Mouse (Mus musculus): ENCODE measurements around the gene Ccn5. TPM values are rescaled to one million over a fixed set of nuclear protein-coding genes. Genes with fewer than 3 reads are reported as not detected.

Gene Ccn5
- polyA plus RNA-seq, 1 experiment from 2014 or later = 0.39 TPM

GRCm38 (mm10) chr2:163871266-163871665 is 50.6 kb downstream of the Ccn5 start:
- WGBS = 83% methylated on average over 4 of the region's 4 CpGs
- H3K27me3 ChIP-seq (ENCODE audit: insufficient read depth, low read length) = no peaks in the 10 kb centered on the region
- H3K4me2 ChIP-seq (replicated peaks; ENCODE audit: low read depth, low read length) = no peak overlapping the region
- ATAC-seq (ENCODE audit: low FRiP score, low TSS enrichment) = no peak
- no peaks in the 10 kb centered on the region for H3K9me3 ChIP-seq (ENCODE audit: low read length)
- no peak overlapping the region for H3K9ac ChIP-seq (replicated peaks; ENCODE audit: low read length)
- H3K4me3 ChIP-seq (ENCODE audit: low read length) = no peak overlapping the region
- H3K27ac ChIP-seq (ENCODE audit: low read length) = no peak overlapping the region
- no peaks in the 10 kb centered on the region for H3K36me3 ChIP-seq (ENCODE audit: insufficient read depth, low read length)
- no peaks in the 10 kb centered on the region for H3K4me1 ChIP-seq (ENCODE audit: insufficient read depth, low read length)

- H3K9me3 ChIP-seq (ENCODE audit: low read length) = no peaks in the 10 kb centered on the region
- H3K4me1 ChIP-seq (ENCODE audit: insufficient read depth, low read length) = no peaks in the 10 kb centered on the region
- H3K9ac ChIP-seq (replicated peaks; ENCODE audit: low read length) = no peak overlapping the region
- WGBS = 38% methylated on average over 3 of the region's 3 CpGs
- no peak overlapping the region for H3K27ac ChIP-seq (ENCODE audit: low read length)
- H3K36me3 ChIP-seq (ENCODE audit: insufficient read depth, low read length) = no peaks in the 10 kb centered on the region
- H3K27me3 ChIP-seq (ENCODE audit: insufficient read depth, low read length) = no peaks in the 10 kb centered on the region
- no peak for ATAC-seq (ENCODE audit: low FRiP score, low TSS enrichment)
- H3K4me2 ChIP-seq (replicated peaks; ENCODE audit: low read depth, low read length) = no peak overlapping the region
- no peak overlapping the region for H3K4me3 ChIP-seq (ENCODE audit: low read length)
Observed at GRCm38 (mm10) chr2:163871906-163872305, 51.2 kb downstream of the Ccn5 start.

GRCm38 (mm10) chr2:163874877-163875276 is 54.2 kb downstream of the Ccn5 start:
- no peak for ATAC-seq (ENCODE audit: low FRiP score, low TSS enrichment)
- H3K4me3 ChIP-seq (ENCODE audit: low read length) = no peak overlapping the region
- no peak overlapping the region for H3K9ac ChIP-seq (replicated peaks; ENCODE audit: low read length)
- H3K27ac ChIP-seq (ENCODE audit: low read length) = no peak overlapping the region
- H3K9me3 ChIP-seq (ENCODE audit: low read length) = no peaks in the 10 kb centered on the region
- no peaks in the 10 kb centered on the region for H3K27me3 ChIP-seq (ENCODE audit: insufficient read depth, low read length)
- no peaks in the 10 kb centered on the region for H3K36me3 ChIP-seq (ENCODE audit: insufficient read depth, low read length)
- 32% methylated on average over 5 of the region's 5 CpGs for WGBS
- H3K4me2 ChIP-seq (replicated peaks; ENCODE audit: low read depth, low read length) = no peak overlapping the region
- H3K4me1 ChIP-seq (ENCODE audit: insufficient read depth, low read length) = no peaks in the 10 kb centered on the region

- no peak overlapping the region for H3K27ac ChIP-seq (ENCODE audit: low read length)
- ATAC-seq (ENCODE audit: low FRiP score, low TSS enrichment) = no peak
- WGBS = 79% methylated on average over 7 of the region's 7 CpGs
Observed at GRCm38 (mm10) chr2:163875484-163875883, 54.8 kb downstream of the Ccn5 start.

GRCm38 (mm10) chr2:163876830-163877498 is 56.3 kb downstream of the Ccn5 start:
- WGBS = 75% methylated on average over 14 of the region's 14 CpGs
- no peaks in the 10 kb centered on the region for H3K9me3 ChIP-seq (ENCODE audit: low read length)
- H3K4me2 ChIP-seq (replicated peaks; ENCODE audit: low read depth, low read length) = no peak overlapping the region
- no peak overlapping the region for H3K9ac ChIP-seq (replicated peaks; ENCODE audit: low read length)
- no peaks in the 10 kb centered on the region for H3K27me3 ChIP-seq (ENCODE audit: insufficient read depth, low read length)
- H3K4me1 ChIP-seq (ENCODE audit: insufficient read depth, low read length) = no peaks in the 10 kb centered on the region
- ATAC-seq (ENCODE audit: low FRiP score, low TSS enrichment) = no peak
- H3K36me3 ChIP-seq (ENCODE audit: insufficient read depth, low read length) = no peaks in the 10 kb centered on the region
- no peak overlapping the region for H3K4me3 ChIP-seq (ENCODE audit: low read length)
- no peak overlapping the region for H3K27ac ChIP-seq (ENCODE audit: low read length)

More at GRCm38 (mm10) chr2:163875484-163875883, 54.8 kb downstream of the Ccn5 start:
- H3K36me3 ChIP-seq (ENCODE audit: insufficient read depth, low read length) = no peaks in the 10 kb centered on the region
- no peaks in the 10 kb centered on the region for H3K27me3 ChIP-seq (ENCODE audit: insufficient read depth, low read length)
- H3K4me1 ChIP-seq (ENCODE audit: insufficient read depth, low read length) = no peaks in the 10 kb centered on the region
- no peak overlapping the region for H3K4me2 ChIP-seq (replicated peaks; ENCODE audit: low read depth, low read length)
- no peaks in the 10 kb centered on the region for H3K9me3 ChIP-seq (ENCODE audit: low read length)
- no peak overlapping the region for H3K4me3 ChIP-seq (ENCODE audit: low read length)
- no peak overlapping the region for H3K9ac ChIP-seq (replicated peaks; ENCODE audit: low read length)

GRCm38 (mm10) chr2:163880891-163881290 is 60.2 kb downstream of the Ccn5 start:
- no peak for ATAC-seq (ENCODE audit: low FRiP score, low TSS enrichment)
- H3K4me3 ChIP-seq (ENCODE audit: low read length) = no peak overlapping the region
- H3K4me1 ChIP-seq (ENCODE audit: insufficient read depth, low read length) = no peaks in the 10 kb centered on the region
- H3K27ac ChIP-seq (ENCODE audit: low read length) = no peak overlapping the region
- H3K4me2 ChIP-seq (replicated peaks; ENCODE audit: low read depth, low read length) = no peak overlapping the region
- 86% methylated on average over 6 of the region's 6 CpGs for WGBS
- H3K27me3 ChIP-seq (ENCODE audit: insufficient read depth, low read length) = no peaks in the 10 kb centered on the region
- no peak overlapping the region for H3K9ac ChIP-seq (replicated peaks; ENCODE audit: low read length)
- H3K36me3 ChIP-seq (ENCODE audit: insufficient read depth, low read length) = no peaks in the 10 kb centered on the region
- H3K9me3 ChIP-seq (ENCODE audit: low read length) = no peaks in the 10 kb centered on the region

Other genes with a start within 250 kb of the Ccn5 start
- 34.0 and 35.7 TPM in 2 replicates for gene Ttpal, start 218.5 kb upstream of the Ccn5 start, polyA plus RNA-seq (2015; fragmentation: Nextera tagmentation; extraction: Ambion mirVana)
- 48.9 and 50.1 TPM in 2 replicates for gene Serinc3, start 175.7 kb upstream of the Ccn5 start, polyA plus RNA-seq (2015; fragmentation: Nextera tagmentation; extraction: Ambion mirVana)
- gene Pkig, start 162.5 kb upstream of the Ccn5 start, polyA plus RNA-seq (2015; fragmentation: Nextera tagmentation; extraction: Ambion mirVana) = 180 and 187 TPM in 2 replicates
- 11.7 and 13.3 TPM in 2 replicates for gene Ada, start 70.6 kb upstream of the Ccn5 start, polyA plus RNA-seq (2015; fragmentation: Nextera tagmentation; extraction: Ambion mirVana)
- gene Kcnk15, start 32.8 kb downstream of the Ccn5 start, polyA plus RNA-seq (2015; fragmentation: Nextera tagmentation; extraction: Ambion mirVana) = not detected in 2 replicates
- 0.37 and 0.79 TPM in 2 replicates for gene Rims4, start 97.8 kb downstream of the Ccn5 start, polyA plus RNA-seq (2015; fragmentation: Nextera tagmentation; extraction: Ambion mirVana)
- 297 and 300 TPM in 2 replicates for gene Ywhab, start 174.1 kb downstream of the Ccn5 start, polyA plus RNA-seq (2015; fragmentation: Nextera tagmentation; extraction: Ambion mirVana)
- 1.7 and 1.8 TPM in 2 replicates for gene Pabpc1l, start 204.6 kb downstream of the Ccn5 start, polyA plus RNA-seq (2015; fragmentation: Nextera tagmentation; extraction: Ambion mirVana)
- gene Stk4, start 249.5 kb downstream of the Ccn5 start, polyA plus RNA-seq (2015; fragmentation: Nextera tagmentation; extraction: Ambion mirVana) = 22.8 and 25.2 TPM in 2 replicates

All from kidney, embryonic 16.5 days (tissue).